In the genomic region with DNA sequence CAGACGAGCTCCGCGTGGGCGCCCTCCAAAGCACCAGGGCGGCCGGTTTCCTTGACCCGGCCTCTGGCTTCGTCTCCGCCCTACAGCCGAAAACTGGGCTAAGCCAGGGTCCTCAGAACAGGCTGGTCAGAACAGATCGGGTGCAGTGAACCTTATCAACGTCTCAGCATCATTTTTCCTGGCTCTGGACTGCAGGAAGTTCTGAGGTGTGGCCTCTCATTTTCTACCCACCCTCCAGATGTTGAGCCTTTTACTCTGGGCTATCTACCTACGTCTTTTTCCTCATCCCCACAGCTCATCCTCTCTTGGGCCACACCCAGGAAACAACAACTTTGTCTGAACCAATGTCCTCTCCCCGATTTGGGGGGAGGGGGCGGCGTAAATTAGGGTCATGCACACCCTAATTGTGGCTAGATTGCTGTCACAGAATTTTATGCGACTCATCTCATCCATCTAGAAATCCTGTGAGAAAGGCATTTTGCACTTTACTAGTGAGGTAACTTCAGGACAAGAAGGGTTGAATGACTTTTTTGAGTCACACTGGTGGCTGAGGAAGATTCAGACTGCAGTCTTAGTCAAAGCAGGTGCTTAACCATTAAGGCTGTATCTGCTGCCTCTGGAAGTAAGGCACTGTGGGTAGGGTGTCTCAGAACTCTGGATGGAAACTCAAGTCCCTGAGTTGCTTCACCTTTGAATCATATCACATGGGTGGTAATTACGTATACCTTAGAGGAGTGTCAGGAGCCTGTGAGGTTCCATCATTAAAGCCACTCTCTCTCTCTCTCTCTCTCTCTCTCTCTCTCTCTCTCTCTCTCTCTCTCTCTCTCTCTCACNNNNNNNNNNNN, we compare ENCODE assay signal across 9 mouse cellular contexts. TPM values are rescaled to one million over a fixed set of nuclear protein-coding genes. Genes with fewer than 3 reads are reported as not detected.
DNase-seq lines count a peak whose midpoint lies in the region; ATAC-seq and TF ChIP-seq lines count a peak whose summit lies in the region.
"Had no signal": no experiment of that assay in that cellular context is flagged by ENCODE, and none has a peak within 500 bp of the region (broad histone marks: within the 10 kb centered on the region; RNA-seq: fewer than 3 reads in every experiment).

A gene (minus strand): TSS at position 25 of the 845 bp plus-strand sequence.

- peak within 1 kb of the TSS; percentile 86 for H3K4me2 ChIP-seq in hindbrain, embryonic 13.5 days
- H3K4me2 ChIP-seq in liver, embryonic 15.5 days = peak within 1 kb of the TSS; percentile 73

- peaks cover 62% of the 10 kb centered on the region for H3K27me3 ChIP-seq in hindbrain, embryonic 13.5 days
- H3K27me3 ChIP-seq in liver, embryonic 15.5 days = peaks cover 66% of the 10 kb centered on the region

- 9% methylated on average over 18 of the region's 18 CpGs for WGBS in hindbrain, embryonic 13.5 days
- 8% methylated on average over 18 of the region's 18 CpGs for WGBS in liver, embryonic 15.5 days (ENCODE audit: insufficient replicate concordance)

- TF ChIP-seq POLR2A in bone marrow macrophage, adult 2 months (IDR thresholded peaks at IDR 0.05; ENCODE audit: borderline replicate concordance, low read depth, low read length) = no peak

- no peak within 1 kb of the TSS for H3K27ac ChIP-seq in bone marrow macrophage, adult 2 months (ENCODE audit: insufficient read depth, low read depth, low read length)
- H3K27ac ChIP-seq in hindbrain, embryonic 13.5 days = peak within 1 kb of the TSS; percentile 49
- H3K27ac ChIP-seq in liver, embryonic 15.5 days (replicated peaks) = 0 out of 2 replicates have a peak within 1 kb of the TSS, but pooled peaks have one; percentile 38
- H3K27ac ChIP-seq: macrophage had no signal

- no peak for DNase-seq in layer of hippocampus, adult 8-10 months (ENCODE audit: low spot score in 2 of 2)
- DNase-seq in layer of hippocampus, adult 9-11 months = no peak
- DNase-seq in right cerebral cortex, postnatal 36 days (ENCODE audit: low spot score in 2 of 2) = no peak
- DNase-seq in frontal cortex, postnatal 14 days (ENCODE audit: low spot score in 2 of 2) = no peak
- DNase-seq in right cerebral cortex, adult 2 months (ENCODE audit: low spot score in 2 of 2) = no peak

- peak within 1 kb of the TSS; percentile 69 for H3K4me3 ChIP-seq in bone marrow macrophage, adult 2 months (ENCODE audit: insufficient read depth, low read length)
- H3K4me3 ChIP-seq in hindbrain, embryonic 13.5 days = peak within 1 kb of the TSS; percentile 68
- peak within 1 kb of the TSS; percentile 58 for H3K4me3 ChIP-seq in liver, embryonic 15.5 days (replicated peaks)

- no peaks in the 10 kb centered on the region for H3K36me3 ChIP-seq in hindbrain, embryonic 13.5 days
- no peaks in the 10 kb centered on the region for H3K36me3 ChIP-seq in liver, embryonic 15.5 days (replicated peaks)

- H3K9ac ChIP-seq in hindbrain, embryonic 13.5 days = peak within 1 kb of the TSS; percentile 80
- H3K9ac ChIP-seq in liver, embryonic 15.5 days = no peak within 1 kb of the TSS

- no peak for TF ChIP-seq CTCF in bone marrow macrophage, adult 2 months (IDR thresholded peaks at IDR 0.05; ENCODE audit: low read depth, low read length)

- peak; percentile 72 for ATAC-seq in hindbrain, embryonic 13.5 days (ENCODE audit: low FRiP score)
- no peak for ATAC-seq in liver, embryonic 15.5 days (ENCODE audit: insufficient read depth)

- H3K4me1 ChIP-seq in bone marrow macrophage, adult 2 months (ENCODE audit: control insufficient read depth, insufficient read depth, low read length) = no peaks in the 10 kb centered on the region
- peaks cover 17% of the 10 kb centered on the region for H3K4me1 ChIP-seq in hindbrain, embryonic 13.5 days (replicated peaks)
- H3K4me1 ChIP-seq in liver, embryonic 15.5 days (replicated peaks) = peaks cover 15% of the 10 kb centered on the region

- H3K9me3 ChIP-seq in hindbrain, embryonic 13.5 days = no peaks in the 10 kb centered on the region
- no peaks in the 10 kb centered on the region for H3K9me3 ChIP-seq in liver, embryonic 15.5 days (replicated peaks)

RNA-seq across cellular contexts. Expression of the gene that starts here (rescaled TPM):
- 100 to 1,000 TPM; 125 to 145 (median 136) TPM for total RNA-seq in layer of hippocampus, adult 8-10 months (2022)
- not detected in 2 replicates for polyA plus RNA-seq in bone marrow macrophage, adult 2 months (2012; ENCODE audit: insufficient read depth, insufficient read length, missing spikeins)
- 13.0 and 13.3 TPM in 2 replicates for polyA plus RNA-seq in hindbrain, embryonic 13.5 days (2015; fragmentation: Nextera tagmentation; extraction: Ambion mirVana)
- polyA plus RNA-seq in liver, embryonic 15.5 days (2015; fragmentation: Nextera tagmentation; extraction: Ambion mirVana) = 10.0 and 12.7 TPM in 2 replicates

Comparison
In these comparisons a context has a peak if more than half of its experiments do, and no peak if none do; other contexts are left out.
1. RNA of the gene that starts here (polyA plus RNA-seq): 13.0 to 13.3 TPM in hindbrain, embryonic 13.5 days and 10.0 to 12.7 TPM in liver, embryonic 15.5 days; not detected in bone marrow macrophage, adult 2 months; every median in the first group is over 10 times any median in the second.
2. Peak in every context shown above with its lines, with median percentiles within 50 percentile points of each other: H3K4me3 ChIP-seq.